Mouse (Mus musculus) CH12.LX (cell line): ENCODE measurements around the gene Mcoln1.

Experiments used
- CTCF ChIP-seq, 2 experiments: IDR thresholded peaks in 1 of 2; conservative IDR thresholded peaks in 1 of 2; 2 replicates each; pipeline ENCODE4 v1.5.1; 2011 to 2012; ENCODE audit warnings: low read depth in 2 of 2, low read length in 2 of 2, improper control_type of control experiment in 1 of 2, inconsistent platforms in 1 of 2, mild to moderate bottlenecking in 1 of 2, moderate library complexity in 1 of 2
- EP300 ChIP-seq: IDR thresholded peaks from 2 replicates; pipeline ENCODE4 v1.6.1; 2011; ENCODE audit warnings: low read length, improper control_type of control experiment
- IRF4 ChIP-seq: IDR thresholded peaks from 2 replicates; pipeline ENCODE4 v1.6.1; 2014; ENCODE audit warnings: low read depth, mild to moderate bottlenecking, inconsistent platforms, low read length, improper control_type of control experiment
- KAT2A ChIP-seq: IDR thresholded peaks from 2 replicates; pipeline ENCODE4 v1.6.1; 2012; ENCODE audit warnings: low read length, improper control_type of control experiment, inconsistent platforms; ENCODE audit not compliant: insufficient replicate concordance
- MAFK ChIP-seq: IDR thresholded peaks from 2 replicates; pipeline ENCODE4 v1.6.1; 2011; ENCODE audit warnings: low read length, improper control_type of control experiment; ENCODE audit not compliant: insufficient replicate concordance
- MAX ChIP-seq: IDR thresholded peaks from 2 replicates; pipeline ENCODE4 v1.6.1; 2011; ENCODE audit warnings: low read length, improper control_type of control experiment
- MYC ChIP-seq: IDR thresholded peaks from 2 replicates; pipeline ENCODE4 v1.6.1; 2011; ENCODE audit warnings: low read depth, mild to moderate bottlenecking, improper control_type of control experiment, low read length
- POLR2A ChIP-seq: IDR thresholded peaks from 2 replicates; pipeline ENCODE4 v1.6.1; 2011; ENCODE audit warnings: low read depth, mild to moderate bottlenecking, improper control_type of control experiment, low read length
- TBP ChIP-seq: conservative IDR thresholded peaks from 2 replicates; pipeline ENCODE4 v1.6.1; 2011; ENCODE audit warnings: low read depth, low read length, improper control_type of control experiment
- TCF12 ChIP-seq: IDR thresholded peaks from 2 replicates; pipeline ENCODE4 v1.6.1; 2014; ENCODE audit warnings: low read depth, mild to moderate bottlenecking, inconsistent platforms, low read length, improper control_type of control experiment

DNA sequence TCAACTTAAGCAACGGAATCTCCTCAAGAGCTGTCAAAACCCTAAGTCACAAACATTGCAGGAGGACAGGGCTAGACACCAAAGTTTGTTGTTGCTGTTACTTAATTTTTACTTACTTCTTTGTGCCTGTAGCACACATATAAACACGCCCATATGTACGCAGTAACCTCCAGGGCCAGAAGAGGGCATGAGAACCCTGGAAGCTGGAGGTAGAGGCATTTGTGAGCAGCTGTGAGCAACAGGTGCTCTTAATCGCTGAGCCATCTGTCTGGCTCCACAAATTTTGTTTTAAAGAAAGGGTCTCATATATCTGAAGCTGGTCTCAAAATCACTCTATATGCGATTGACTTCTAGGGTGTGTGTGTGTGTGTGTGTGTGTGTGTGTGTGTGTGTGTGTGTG, 35.9 kb upstream of the Mcoln1 start:
- TF ChIP-seq EP300 (no peak), MYC (no peak), MAX (no peak), POLR2A (no peak), TBP (no peak), MAFK (no peak), IRF4 (no peak), TCF12 (no peak), CTCF (conservative IDR thresholded peaks at IDR 0.05 in 1 of 2, IDR thresholded peaks at IDR 0.05 in 1 of 2; ENCODE audit: low read depth in 2 of 2, low read length in 2 of 2) (peak in 1 of 2 experiments; percentile 66; a peak in 2 of 4 replicates), KAT2A (no peak)
